Mouse (Mus musculus) olfactory bulb, adult 2 months (tissue): ENCODE measurements around the gene Eya2.

Experiments used
- CTCF ChIP-seq: fragments of 200-500 bp; IDR thresholded peaks from 2 replicates; pipeline ENCODE4 v1.5.1; 2012; ENCODE audit warnings: low read depth, mild to moderate bottlenecking, low read length, moderate library complexity; ENCODE audit not compliant: insufficient read depth
- POLR2A ChIP-seq: fragments of 200-500 bp; IDR thresholded peaks from 2 replicates; pipeline ENCODE4 v1.6.1; 2012; ENCODE audit warnings: mild to moderate bottlenecking, low read depth, low read length, moderate library complexity; ENCODE audit not compliant: insufficient read depth

DNA sequence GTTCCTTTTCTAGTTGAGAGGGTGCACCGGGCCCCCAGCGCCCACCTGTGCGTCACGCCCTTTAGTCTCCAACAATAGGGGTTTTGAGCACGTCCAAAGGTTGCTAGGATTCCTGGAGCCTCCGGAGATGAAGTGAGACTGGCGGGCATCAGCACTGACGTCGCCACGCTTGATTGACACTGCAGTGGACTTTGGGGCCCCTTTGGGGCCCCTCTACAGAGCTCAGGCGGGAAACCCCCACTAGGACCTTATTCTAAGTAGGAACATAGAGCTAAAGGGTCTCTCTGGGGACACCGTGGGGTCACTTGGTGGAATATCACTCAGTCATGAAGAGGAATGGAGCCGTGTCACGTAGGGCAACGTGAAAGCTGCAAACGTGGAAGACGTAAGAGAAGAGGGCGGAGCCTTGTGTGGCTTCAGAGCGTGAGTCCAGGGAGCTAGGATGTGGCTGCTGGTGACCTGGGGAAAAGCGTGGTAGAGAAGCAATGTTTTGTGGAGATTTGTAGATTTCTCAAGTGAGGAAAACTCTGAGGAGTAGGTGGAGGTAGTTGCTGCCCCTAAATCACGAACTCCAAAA lies 147.5 kb downstream of the Eya2 start:
- TF ChIP-seq CTCF = no peak
- no peak for TF ChIP-seq POLR2A
